10 mouse cellular contexts compared by ENCODE assay signal in the genomic region with DNA sequence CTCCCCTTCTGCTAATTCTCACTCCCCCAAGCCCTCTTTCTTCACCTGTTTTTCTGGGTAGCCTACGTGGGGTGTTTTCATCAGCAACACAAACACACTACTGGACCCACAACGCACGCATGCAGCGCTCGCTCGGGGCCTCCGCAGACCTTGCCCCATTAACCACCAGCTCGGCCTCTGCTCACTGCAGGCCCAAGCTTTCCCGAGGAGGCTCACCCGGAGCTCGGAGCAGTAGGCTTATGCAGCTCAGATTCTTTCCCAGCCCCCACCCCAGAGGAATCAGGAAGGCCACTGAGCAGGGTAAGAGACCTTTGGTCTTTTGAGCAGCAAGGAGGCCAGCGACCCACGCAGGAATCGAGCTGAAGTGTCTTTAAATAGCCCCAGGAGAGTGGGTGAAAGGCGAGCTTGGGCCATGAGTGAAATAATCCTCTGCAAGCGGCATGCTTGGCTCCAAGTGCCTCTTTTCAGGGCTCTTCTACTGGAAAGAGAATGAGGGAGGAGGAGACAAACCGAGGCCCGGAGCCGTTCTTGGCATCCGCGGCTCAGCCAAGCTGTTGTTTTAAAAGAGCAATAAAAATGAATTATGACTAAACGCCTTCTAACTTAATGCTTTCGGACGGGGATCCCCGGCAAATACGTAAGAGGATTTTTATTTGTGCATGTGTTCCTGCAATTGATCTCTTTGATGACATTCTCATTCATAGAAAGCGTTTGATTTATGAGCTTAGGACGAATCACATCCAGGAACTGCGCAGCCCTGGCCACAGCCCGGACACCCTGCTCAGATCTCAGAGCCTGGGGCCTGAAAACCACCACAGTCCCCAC. TPM values are rescaled to one million over a fixed set of nuclear protein-coding genes. Genes with fewer than 3 reads are reported as not detected.
DNase-seq lines count a peak whose midpoint lies in the region; ATAC-seq lines count a peak whose summit lies in the region.
"Had no signal": no experiment of that assay in that cellular context is flagged by ENCODE, and none has a peak within 500 bp of the region (broad histone marks: within the 10 kb centered on the region; RNA-seq: fewer than 3 reads in every experiment).

No protein-coding gene starts in this region.

- no peak overlapping the region for H3K9ac ChIP-seq in forebrain, embryonic 16.5 days (replicated peaks; ENCODE audit: low read depth, low read length)
- H3K9ac ChIP-seq in intestine, embryonic 14.5 days (ENCODE audit: low read length), result peak overlapping the region; percentile 87
- no peak overlapping the region for H3K9ac ChIP-seq in liver, embryonic 15.5 days
- H3K9ac ChIP-seq: embryonic facial prominence, embryonic 15.5 days had no signal

- no peak for ATAC-seq in forebrain, embryonic 16.5 days
- ATAC-seq in intestine, embryonic 14.5 days (replicated peaks; ENCODE audit: low FRiP score, low TSS enrichment, low read depth), result no peak; the same call in 1 of the 2 replicates
- no peak for ATAC-seq in liver, embryonic 15.5 days (ENCODE audit: insufficient read depth)

- DNase-seq in forebrain, embryonic 10.5 days (ENCODE audit: extremely low spot score, low spot score), result peak; percentile 54
- DNase-seq in intestine, embryonic 14.5 days (ENCODE audit: low spot score), result peak; percentile 87
- no peak for DNase-seq in right cerebral cortex, postnatal 36 days (ENCODE audit: low spot score in 2 of 2)
- DNase-seq in frontal cortex, postnatal 14 days (ENCODE audit: low spot score in 2 of 2), result no peak
- no peak for DNase-seq in left cerebral cortex, postnatal 14 days (ENCODE audit: low spot score in 2 of 2)

- H3K4me3 ChIP-seq in forebrain, embryonic 10.5 days, result no peak overlapping the region
- H3K4me3 ChIP-seq in forebrain, embryonic 16.5 days (replicated peaks; ENCODE audit: low read length), result no peak overlapping the region
- peak overlapping the region; percentile 53 for H3K4me3 ChIP-seq in brown adipose tissue, adult 24 weeks (ENCODE audit: insufficient read depth, low read depth, low read length)
- H3K4me3 ChIP-seq in intestine, embryonic 14.5 days (ENCODE audit: low read depth, low read length), result peak overlapping the region; percentile 59
- H3K4me3 ChIP-seq in liver, embryonic 15.5 days (replicated peaks), result no peak overlapping the region
- H3K4me3 ChIP-seq: embryonic facial prominence, embryonic 15.5 days had no signal

- H3K4me1 ChIP-seq in forebrain, embryonic 10.5 days, result peaks cover 33% of the 10 kb centered on the region
- peaks cover 12% of the 10 kb centered on the region for H3K4me1 ChIP-seq in forebrain, embryonic 16.5 days (replicated peaks; ENCODE audit: control insufficient read depth, insufficient read depth, low read length)
- no peaks in the 10 kb centered on the region; the same call in 1 of the 2 replicates for H3K4me1 ChIP-seq in brown adipose tissue, adult 24 weeks (ENCODE audit: control insufficient read depth, insufficient read depth, insufficient read length, low read length)
- peaks cover 43% of the 10 kb centered on the region for H3K4me1 ChIP-seq in intestine, embryonic 14.5 days (replicated peaks; ENCODE audit: control insufficient read depth, insufficient read depth, low read length)
- peaks cover 3% of the 10 kb centered on the region; the same call in 1 of the 2 replicates for H3K4me1 ChIP-seq in liver, embryonic 15.5 days (replicated peaks)

- no peak overlapping the region for H3K27ac ChIP-seq in forebrain, embryonic 10.5 days
- no peak overlapping the region for H3K27ac ChIP-seq in forebrain, embryonic 16.5 days (ENCODE audit: low read length)
- H3K27ac ChIP-seq in brown adipose tissue, adult 24 weeks (replicated peaks; ENCODE audit: low read depth, low read length), result peak overlapping the region; percentile 71
- H3K27ac ChIP-seq in intestine, embryonic 14.5 days (ENCODE audit: low read depth), result peak overlapping the region; percentile 93
- 0 out of 2 replicates have a peak overlapping the region, but pooled peaks have one; percentile 19 for H3K27ac ChIP-seq in liver, embryonic 15.5 days (replicated peaks)
- H3K27ac ChIP-seq: embryonic facial prominence, embryonic 15.5 days had no signal

- 1% methylated on average over 30 of the region's 30 CpGs for WGBS in forebrain, embryonic 10.5 days
- under 1% methylated on average over 30 of the region's 30 CpGs for WGBS in forebrain, embryonic 16.5 days
- 2% methylated on average over 30 of the region's 30 CpGs for WGBS in intestine, embryonic 14.5 days
- WGBS in liver, embryonic 15.5 days (ENCODE audit: insufficient replicate concordance), result 12% methylated on average over 30 of the region's 30 CpGs

- H3K4me2 ChIP-seq in forebrain, embryonic 16.5 days (ENCODE audit: low read length), result no peak overlapping the region
- peak overlapping the region; percentile 70 for H3K4me2 ChIP-seq in intestine, embryonic 14.5 days (ENCODE audit: low read length)
- H3K4me2 ChIP-seq in liver, embryonic 15.5 days, result peak overlapping the region; percentile 23
- H3K4me2 ChIP-seq: embryonic facial prominence, embryonic 15.5 days had no signal

- intact Hi-C loops in left cerebral cortex, postnatal 14 days (cut with DNase I), result loop anchor here (5.0 to 10.0 kb wide), 2 partner anchors 153 to 154 kb away; a partner anchor contains a TSS

- no peaks in the 10 kb centered on the region for H3K9me3 ChIP-seq in forebrain, embryonic 10.5 days
- H3K9me3 ChIP-seq in forebrain, embryonic 16.5 days (ENCODE audit: control insufficient read depth, low read length), result no peaks in the 10 kb centered on the region
- H3K9me3 ChIP-seq in intestine, embryonic 14.5 days (ENCODE audit: control insufficient read depth, low read length), result no peaks in the 10 kb centered on the region
- no peaks in the 10 kb centered on the region for H3K9me3 ChIP-seq in liver, embryonic 15.5 days (replicated peaks)
- H3K9me3 ChIP-seq: embryonic facial prominence, embryonic 15.5 days had no signal

- H3K27me3 ChIP-seq in forebrain, embryonic 10.5 days (ENCODE audit: poor library complexity, severe bottlenecking), result peaks cover 100% of the 10 kb centered on the region
- peaks cover 89% of the 10 kb centered on the region for H3K27me3 ChIP-seq in forebrain, embryonic 16.5 days (replicated peaks; ENCODE audit: control insufficient read depth, insufficient read depth, low read length)
- H3K27me3 ChIP-seq in intestine, embryonic 14.5 days (replicated peaks; ENCODE audit: control insufficient read depth, insufficient read depth, low read length), result peaks cover 20% of the 10 kb centered on the region
- H3K27me3 ChIP-seq in liver, embryonic 15.5 days, result peaks cover 98% of the 10 kb centered on the region

- H3K36me3 ChIP-seq in forebrain, embryonic 10.5 days (replicated peaks), result no peaks in the 10 kb centered on the region
- H3K36me3 ChIP-seq in forebrain, embryonic 16.5 days (ENCODE audit: control insufficient read depth, insufficient read depth), result no peaks in the 10 kb centered on the region
- peaks cover 4% of the 10 kb centered on the region; the same call in 1 of the 2 replicates for H3K36me3 ChIP-seq in intestine, embryonic 14.5 days (ENCODE audit: control insufficient read depth, insufficient read depth, low read length)
- H3K36me3 ChIP-seq in liver, embryonic 15.5 days (replicated peaks), result no peaks in the 10 kb centered on the region
- H3K36me3 ChIP-seq: embryonic facial prominence, embryonic 15.5 days had no signal

RNA-seq across cellular contexts. Expression of a gene that starts 2.6 kb away (rescaled TPM):
- polyA plus RNA-seq in forebrain, embryonic 10.5 days (2016; fragmentation: Nextera tagmentation; extraction: Ambion mirVana), result not detected in 2 replicates
- not detected in 2 replicates for polyA plus RNA-seq in forebrain, embryonic 16.5 days (2015; fragmentation: Nextera tagmentation; extraction: Ambion mirVana)
- 0.50 and 0.99 TPM in 2 replicates for polyA plus RNA-seq in brown adipose tissue, adult 24 weeks (2012; ENCODE audit: insufficient read depth, insufficient read length, missing spikeins)
- polyA plus RNA-seq in intestine, embryonic 14.5 days (2014; fragmentation: Nextera tagmentation; extraction: Ambion mirVana), result 1.2 and 1.4 TPM in 2 replicates
- polyA plus RNA-seq in liver, embryonic 15.5 days (2015; fragmentation: Nextera tagmentation; extraction: Ambion mirVana), result 0.31 and 0.58 TPM in 2 replicates
- total RNA-seq in left cerebral cortex, postnatal 14 days (2021), result not detected

RNA-seq across cellular contexts. Expression of a gene that starts 3.9 kb away (rescaled TPM):
- not detected in 2 replicates for polyA plus RNA-seq in forebrain, embryonic 10.5 days (2016; fragmentation: Nextera tagmentation; extraction: Ambion mirVana)
- polyA plus RNA-seq in forebrain, embryonic 16.5 days (2015; fragmentation: Nextera tagmentation; extraction: Ambion mirVana), result not detected in 2 replicates
- polyA plus RNA-seq in brown adipose tissue, adult 24 weeks (2012; ENCODE audit: insufficient read depth, insufficient read length, missing spikeins), result 2.9 TPM in 1 of 2 replicates, not detected in the other
- 10.1 and 10.8 TPM in 2 replicates for polyA plus RNA-seq in intestine, embryonic 14.5 days (2014; fragmentation: Nextera tagmentation; extraction: Ambion mirVana)
- polyA plus RNA-seq in liver, embryonic 15.5 days (2015; fragmentation: Nextera tagmentation; extraction: Ambion mirVana), result 0.29 and 0.37 TPM in 2 replicates
- total RNA-seq in left cerebral cortex, postnatal 14 days (2021), result not detected

RNA-seq across cellular contexts. Expression of a gene that starts 16.6 kb away (rescaled TPM):
- polyA plus RNA-seq in forebrain, embryonic 10.5 days (2016; fragmentation: Nextera tagmentation; extraction: Ambion mirVana), result not detected in 2 replicates
- polyA plus RNA-seq in forebrain, embryonic 16.5 days (2015; fragmentation: Nextera tagmentation; extraction: Ambion mirVana), result not detected in 2 replicates
- not detected in 2 replicates for polyA plus RNA-seq in brown adipose tissue, adult 24 weeks (2012; ENCODE audit: insufficient read depth, insufficient read length, missing spikeins)
- 2.5 and 2.8 TPM in 2 replicates for polyA plus RNA-seq in intestine, embryonic 14.5 days (2014; fragmentation: Nextera tagmentation; extraction: Ambion mirVana)
- polyA plus RNA-seq in liver, embryonic 15.5 days (2015; fragmentation: Nextera tagmentation; extraction: Ambion mirVana), result 0.05 TPM in 2 replicates
- not detected for total RNA-seq in left cerebral cortex, postnatal 14 days (2021)
- polyA plus RNA-seq: embryonic facial prominence, embryonic 15.5 days; testis, adult 2 months had no signal

RNA-seq across cellular contexts. Expression of a gene that starts 30.8 kb away (rescaled TPM):
- polyA plus RNA-seq in forebrain, embryonic 10.5 days (2016; fragmentation: Nextera tagmentation; extraction: Ambion mirVana), result not detected in 2 replicates
- polyA plus RNA-seq in forebrain, embryonic 16.5 days (2015; fragmentation: Nextera tagmentation; extraction: Ambion mirVana), result not detected in 2 replicates
- 14.0 and 26.4 TPM in 2 replicates for polyA plus RNA-seq in brown adipose tissue, adult 24 weeks (2012; ENCODE audit: insufficient read depth, insufficient read length, missing spikeins)
- 7.5 and 7.7 TPM in 2 replicates for polyA plus RNA-seq in intestine, embryonic 14.5 days (2014; fragmentation: Nextera tagmentation; extraction: Ambion mirVana)
- polyA plus RNA-seq in liver, embryonic 15.5 days (2015; fragmentation: Nextera tagmentation; extraction: Ambion mirVana), result 0.07 and 0.21 TPM in 2 replicates
- not detected for total RNA-seq in left cerebral cortex, postnatal 14 days (2021)

RNA-seq across cellular contexts. Expression of a gene that starts 43.7 kb away (rescaled TPM):
- polyA plus RNA-seq in forebrain, embryonic 10.5 days (2016; fragmentation: Nextera tagmentation; extraction: Ambion mirVana), result not detected in 2 replicates
- polyA plus RNA-seq in forebrain, embryonic 16.5 days (2015; fragmentation: Nextera tagmentation; extraction: Ambion mirVana), result not detected in 2 replicates
- 35.9 and 39.4 TPM in 2 replicates for polyA plus RNA-seq in brown adipose tissue, adult 24 weeks (2012; ENCODE audit: insufficient read depth, insufficient read length, missing spikeins)
- polyA plus RNA-seq in intestine, embryonic 14.5 days (2014; fragmentation: Nextera tagmentation; extraction: Ambion mirVana), result 30.1 and 34.1 TPM in 2 replicates
- polyA plus RNA-seq in liver, embryonic 15.5 days (2015; fragmentation: Nextera tagmentation; extraction: Ambion mirVana), result 0.41 and 0.74 TPM in 2 replicates
- not detected for total RNA-seq in left cerebral cortex, postnatal 14 days (2021)

Comparison
In these comparisons a context has a peak if more than half of its experiments do, and no peak if none do; other contexts are left out.
1. DNase-seq: peak in forebrain, embryonic 10.5 days (single experiment) and intestine, embryonic 14.5 days (single experiment); none in right cerebral cortex, postnatal 36 days (0 of 2), frontal cortex, postnatal 14 days (0 of 2) and left cerebral cortex, postnatal 14 days (0 of 2).
2. H3K27ac ChIP-seq: peak in brown adipose tissue, adult 24 weeks (single experiment), intestine, embryonic 14.5 days (single experiment) and liver, embryonic 15.5 days (single experiment); none in forebrain, embryonic 10.5 days (single experiment) and forebrain, embryonic 16.5 days (single experiment).
3. H3K4me3 ChIP-seq: peak in brown adipose tissue, adult 24 weeks (single experiment) and intestine, embryonic 14.5 days (single experiment); none in forebrain, embryonic 10.5 days (single experiment), forebrain, embryonic 16.5 days (single experiment) and liver, embryonic 15.5 days (single experiment).